Mouse (Mus musculus) midbrain, embryonic 14.5 days (tissue): Measurements from ENCODE around the gene Efhc1. TPM values are rescaled to one million over a fixed set of nuclear protein-coding genes. Genes with fewer than 3 reads are reported as not detected.

ENCODE experiments used
- polyA plus RNA-seq: library from polyadenylated mRNA; unstranded; fragments of >200 nt; fragmentation: Nextera tagmentation; extraction: Ambion mirVana; gene quantifications from 2 replicates; pipeline ENCODE4 v1.2.1, GENCODE M21; 2014

The Efhc1 gene
- polyA plus RNA-seq, 1 experiment from 2014 or later = 2.1 TPM

Other genes starting within 250 kb of the Efhc1 start
- gene Il17a, start 220.7 kb upstream of the Efhc1 start, polyA plus RNA-seq = not detected in 2 replicates
- not detected in 2 replicates for gene Il17f, start 161.0 kb upstream of the Efhc1 start, polyA plus RNA-seq
- 16.6 and 28.3 TPM in 2 replicates for gene Mcm3, start 131.3 kb upstream of the Efhc1 start, polyA plus RNA-seq
- 25.7 and 26.7 TPM in 2 replicates for gene Paqr8, start 61.0 kb upstream of the Efhc1 start, polyA plus RNA-seq
- gene Tram2, start 127.6 kb downstream of the Efhc1 start, polyA plus RNA-seq = 1.8 and 2.7 TPM in 2 replicates